Mouse (Mus musculus): Measurements from ENCODE around the gene Ash1l. TPM values are rescaled to one million over a fixed set of nuclear protein-coding genes. Genes with fewer than 3 reads are reported as not detected.
A peak's percentile ranks its signal among the peaks of the same experiment; 100 is the strongest.

Ash1l gene
- 13.4 and 14.3 TPM in 2 replicates for polyA plus RNA-seq (2016; fragmentation: Nextera tagmentation; extraction: Ambion mirVana)

GRCm38 (mm10) chr3:88950576-88951326 is at the start of gene Ash1l, which contains the start of gene Dap3:
TSS of gene Ash1l (plus strand) at chr3:88950622.
TSS of gene Dap3 (minus strand) at chr3:88951181.
- Histone ChIP-seq H3K9me3 (replicated peaks) (no peaks in the 10 kb centered on the region), H3K4me1 (peaks cover 35% of the 10 kb centered on the region), H3K4me3 (peak within 1 kb of the TSS; percentile 74), H3K36me3 (no peaks in the 10 kb centered on the region), H3K27ac (replicated peaks) (peak within 1 kb of the TSS; percentile 99), H3K27me3 (ENCODE audit: low read depth, poor library complexity, severe bottlenecking) (no peaks in the 10 kb centered on the region)
- DNase-seq (ENCODE audit: low spot score) = peak; percentile 87
- WGBS = under 1% methylated on average over 40 of the region's 64 CpGs

- no peak overlapping the region for H3K4me3 ChIP-seq
- H3K27ac ChIP-seq (replicated peaks) = no peak overlapping the region
- no peaks in the 10 kb centered on the region for H3K9me3 ChIP-seq (replicated peaks)
- peaks cover 99% of the 10 kb centered on the region for H3K36me3 ChIP-seq
- H3K4me1 ChIP-seq = no peaks in the 10 kb centered on the region
- DNase-seq (ENCODE audit: low spot score) = no peak
- WGBS = 90% methylated on average over 3 of the region's 3 CpGs
- H3K27me3 ChIP-seq (ENCODE audit: low read depth, poor library complexity, severe bottlenecking) = no peaks in the 10 kb centered on the region
Observed at GRCm38 (mm10) chr3:88904803-88905202, 45.6 kb upstream of the Ash1l start.

- no peak overlapping the region for H3K27ac ChIP-seq (replicated peaks)
- 91% methylated on average over 6 of the region's 6 CpGs for WGBS
- H3K4me1 ChIP-seq = no peaks in the 10 kb centered on the region
- H3K27me3 ChIP-seq (ENCODE audit: low read depth, poor library complexity, severe bottlenecking) = no peaks in the 10 kb centered on the region
- no peaks in the 10 kb centered on the region for H3K9me3 ChIP-seq (replicated peaks)
- H3K36me3 ChIP-seq = peaks cover 100% of the 10 kb centered on the region
- H3K4me3 ChIP-seq = no peak overlapping the region
- no peak for DNase-seq (ENCODE audit: low spot score)
Observed at GRCm38 (mm10) chr3:88905209-88905608, 45.2 kb upstream of the Ash1l start.

GRCm38 (mm10) chr3:88905741-88906140 is 44.7 kb upstream of the Ash1l start:
- 90% methylated on average over 2 of the region's 2 CpGs for WGBS
- H3K36me3 ChIP-seq = peaks cover 100% of the 10 kb centered on the region
- H3K27ac ChIP-seq (replicated peaks) = no peak overlapping the region
- H3K4me1 ChIP-seq = no peaks in the 10 kb centered on the region
- no peak for DNase-seq (ENCODE audit: low spot score)
- H3K4me3 ChIP-seq = no peak overlapping the region
- H3K9me3 ChIP-seq (replicated peaks) = no peaks in the 10 kb centered on the region
- no peaks in the 10 kb centered on the region for H3K27me3 ChIP-seq (ENCODE audit: low read depth, poor library complexity, severe bottlenecking)

- H3K9me3 ChIP-seq (replicated peaks) = no peaks in the 10 kb centered on the region
- no peak overlapping the region for H3K27ac ChIP-seq (replicated peaks)
- no peak for DNase-seq (ENCODE audit: low spot score)
- H3K27me3 ChIP-seq (ENCODE audit: low read depth, poor library complexity, severe bottlenecking) = no peaks in the 10 kb centered on the region
- H3K36me3 ChIP-seq = peaks cover 100% of the 10 kb centered on the region
- no peak overlapping the region for H3K4me3 ChIP-seq
- 87% methylated on average over 6 of the region's 6 CpGs for WGBS
- no peaks in the 10 kb centered on the region for H3K4me1 ChIP-seq
Observed at GRCm38 (mm10) chr3:88906393-88907159, 43.8 kb upstream of the Ash1l start.

GRCm38 (mm10) chr3:88912585-88912984 is 37.8 kb upstream of the Ash1l start:
- 92% methylated on average over 7 of the region's 7 CpGs for WGBS
- Histone ChIP-seq H3K27ac (replicated peaks) (no peak overlapping the region), H3K9me3 (replicated peaks) (no peaks in the 10 kb centered on the region), H3K4me1 (peaks cover 20% of the 10 kb centered on the region), H3K4me3 (peak overlapping the region; percentile 63), H3K36me3 (peaks cover 53% of the 10 kb centered on the region), H3K27me3 (ENCODE audit: low read depth, poor library complexity, severe bottlenecking) (no peaks in the 10 kb centered on the region)
- DNase-seq (ENCODE audit: low spot score) = no peak

- Histone ChIP-seq H3K27me3 (ENCODE audit: low read depth, poor library complexity, severe bottlenecking) (no peaks in the 10 kb centered on the region), H3K27ac (replicated peaks) (peak within 1 kb of the TSS; percentile 84), H3K9me3 (replicated peaks) (no peaks in the 10 kb centered on the region), H3K4me3 (peak within 1 kb of the TSS; percentile 63), H3K36me3 (peaks cover 41% of the 10 kb centered on the region), H3K4me1 (peaks cover 20% of the 10 kb centered on the region)
- DNase-seq (ENCODE audit: low spot score) = peak; percentile 93
- under 1% methylated on average over 61 of the region's 62 CpGs for WGBS
Observed at GRCm38 (mm10) chr3:88913511-88914383, 36.7 kb upstream of the Ash1l start, which contains the start of gene Msto1. TSS of gene Msto1 (minus strand) at chr3:88913999.

GRCm38 (mm10) chr3:88914384-88914810 is 36.0 kb upstream of the Ash1l start:
- no peak for DNase-seq (ENCODE audit: low spot score)
- Histone ChIP-seq H3K4me3 (peak overlapping the region; percentile 63), H3K27me3 (ENCODE audit: low read depth, poor library complexity, severe bottlenecking) (no peaks in the 10 kb centered on the region), H3K4me1 (peaks cover 20% of the 10 kb centered on the region), H3K36me3 (peaks cover 35% of the 10 kb centered on the region), H3K27ac (replicated peaks) (peak overlapping the region; percentile 84), H3K9me3 (replicated peaks) (no peaks in the 10 kb centered on the region)
- WGBS = 33% methylated on average over 8 of the region's 8 CpGs

- Histone ChIP-seq H3K36me3 (peaks cover 42% of the 10 kb centered on the region), H3K4me1 (peaks cover 7% of the 10 kb centered on the region), H3K4me3 (no peak overlapping the region), H3K9me3 (replicated peaks) (peaks cover 7% of the 10 kb centered on the region; the same call in 1 of the 2 replicates), H3K27ac (replicated peaks) (no peak overlapping the region), H3K27me3 (ENCODE audit: low read depth, poor library complexity, severe bottlenecking) (no peaks in the 10 kb centered on the region)
- 85% methylated on average over 13 of the region's 13 CpGs for WGBS
- DNase-seq (ENCODE audit: low spot score) = no peak
Observed at GRCm38 (mm10) chr3:88918981-88919380, 31.4 kb upstream of the Ash1l start.

- peaks cover 7% of the 10 kb centered on the region; the same call in 1 of the 2 replicates for H3K9me3 ChIP-seq (replicated peaks)
- no peak overlapping the region for H3K4me3 ChIP-seq
- no peaks in the 10 kb centered on the region for H3K27me3 ChIP-seq (ENCODE audit: low read depth, poor library complexity, severe bottlenecking)
- no peak for DNase-seq (ENCODE audit: low spot score)
- H3K27ac ChIP-seq (replicated peaks) = no peak overlapping the region
- peaks cover 66% of the 10 kb centered on the region for H3K36me3 ChIP-seq
- no peaks in the 10 kb centered on the region for H3K4me1 ChIP-seq
- 93% methylated on average over 9 of the region's 9 CpGs for WGBS
Observed at GRCm38 (mm10) chr3:88921411-88921810, 29.0 kb upstream of the Ash1l start.

- peaks cover 93% of the 10 kb centered on the region for H3K36me3 ChIP-seq
- no peaks in the 10 kb centered on the region for H3K27me3 ChIP-seq (ENCODE audit: low read depth, poor library complexity, severe bottlenecking)
- H3K4me3 ChIP-seq = no peak overlapping the region
- no peaks in the 10 kb centered on the region for H3K4me1 ChIP-seq
- H3K27ac ChIP-seq (replicated peaks) = no peak overlapping the region
- WGBS = 94% methylated on average over 8 of the region's 8 CpGs
- peaks cover 7% of the 10 kb centered on the region; the same call in 1 of the 2 replicates for H3K9me3 ChIP-seq (replicated peaks)
- DNase-seq (ENCODE audit: low spot score) = no peak
Observed at GRCm38 (mm10) chr3:88923989-88924591, 26.3 kb upstream of the Ash1l start.

GRCm38 (mm10) chr3:88925651-88926050 is 24.8 kb upstream of the Ash1l start:
- no peak overlapping the region for H3K27ac ChIP-seq (replicated peaks)
- no peak overlapping the region for H3K4me3 ChIP-seq
- H3K9me3 ChIP-seq (replicated peaks) = peaks cover 7% of the 10 kb centered on the region; the same call in 1 of the 2 replicates
- H3K4me1 ChIP-seq = no peaks in the 10 kb centered on the region
- 91% methylated on average over 2 of the region's 2 CpGs for WGBS
- H3K27me3 ChIP-seq (ENCODE audit: low read depth, poor library complexity, severe bottlenecking) = no peaks in the 10 kb centered on the region
- H3K36me3 ChIP-seq = peaks cover 100% of the 10 kb centered on the region
- DNase-seq (ENCODE audit: low spot score) = no peak

All from midbrain, embryonic 10.5 days (tissue).